Mouse (Mus musculus) midbrain, embryonic 13.5 days (tissue): ENCODE results near the gene Cntn4. TPM values are rescaled to one million over a fixed set of nuclear protein-coding genes. Genes with fewer than 3 reads are reported as not detected.

Experiments
- ATAC-seq: fragments of 200-750 bp; cut with Nextera tagmentation; 2 replicates; pipeline ENCODE4 v1.8.0; 2017; ENCODE audit warnings: mild to moderate bottlenecking, moderate TSS enrichment, moderate library complexity
- H3K27ac ChIP-seq: fragments of 300-500 bp; sonication (generic); 2 replicates; pipeline ENCODE4 v1.5.1; 2015; ENCODE audit warnings: inconsistent platforms, mild to moderate bottlenecking, moderate library complexity
- H3K27me3 ChIP-seq: fragments of 300-500 bp; sonication (generic); 2 replicates; pipeline ENCODE4 v1.6.1; 2015; ENCODE audit warnings: mild to moderate bottlenecking, inconsistent platforms
- H3K36me3 ChIP-seq: fragments of 300-500 bp; sonication (generic); 2 replicates; pipeline ENCODE4 v1.6.1; 2015; ENCODE audit warnings: mild to moderate bottlenecking, inconsistent platforms
- H3K4me1 ChIP-seq: fragments of 300-500 bp; sonication (generic); replicated peaks from 2 replicates; pipeline ENCODE4 v1.6.1; 2015; ENCODE audit warnings: inconsistent platforms
- H3K4me2 ChIP-seq: fragments of 300-500 bp; sonication (generic); replicated peaks from 2 replicates; pipeline ENCODE4 v1.6.1; 2015; ENCODE audit warnings: moderate library complexity, mild to moderate bottlenecking, inconsistent platforms
- H3K4me3 ChIP-seq: fragments of 300-500 bp; sonication (generic); replicated peaks from 2 replicates; pipeline ENCODE4 v1.5.1; 2015; ENCODE audit warnings: mild to moderate bottlenecking, inconsistent platforms
- H3K9ac ChIP-seq: fragments of 300-500 bp; sonication (generic); replicated peaks from 2 replicates; pipeline ENCODE4 v1.6.1; 2015; ENCODE audit warnings: mild to moderate bottlenecking, inconsistent platforms
- H3K9me3 ChIP-seq: fragments of 300-500 bp; sonication (generic); 2 replicates; pipeline ENCODE4 v1.6.1; 2016; ENCODE audit warnings: mild to moderate bottlenecking, inconsistent platforms
- WGBS: fragments of 180-500 bp; shearing (Covaris S2); methylation state at CpG from one replicate; pipeline ENCODE4 v1.1.7; 2015; 5-methylcytosine and 5-hydroxymethylcytosine counted together
- polyA plus RNA-seq: library from polyadenylated mRNA; unstranded; fragments of >200 nt; fragmentation: Nextera tagmentation; extraction: Ambion mirVana; gene quantifications from 2 replicates; pipeline ENCODE4 v1.2.1, GENCODE M21; 2015

Gene Cntn4
- polyA plus RNA-seq, 1 experiment from 2014 or later: 10.9 TPM

- WGBS: 79% methylated on average over 2 of the region's 2 CpGs
- H3K9ac ChIP-seq: no peak overlapping the region
- no peak for ATAC-seq
- H3K36me3 ChIP-seq: no peaks in the 10 kb centered on the region
- no peaks in the 10 kb centered on the region for H3K9me3 ChIP-seq
- no peak overlapping the region for H3K4me2 ChIP-seq
- H3K4me3 ChIP-seq: no peak overlapping the region
- H3K4me1 ChIP-seq: no peaks in the 10 kb centered on the region
- no peak overlapping the region for H3K27ac ChIP-seq
- H3K27me3 ChIP-seq: no peaks in the 10 kb centered on the region
Observed at GRCm38 (mm10) chr6:106266304-106266703, 588.8 kb downstream of the Cntn4 start.

- H3K4me1 ChIP-seq: no peaks in the 10 kb centered on the region
- H3K36me3 ChIP-seq: no peaks in the 10 kb centered on the region
- WGBS: 85% methylated on average over 4 of the region's 4 CpGs
- ATAC-seq: no peak
- H3K4me3 ChIP-seq: no peak overlapping the region
- no peaks in the 10 kb centered on the region for H3K9me3 ChIP-seq
- no peak overlapping the region for H3K9ac ChIP-seq
- no peak overlapping the region for H3K4me2 ChIP-seq
- H3K27ac ChIP-seq: no peak overlapping the region
- no peaks in the 10 kb centered on the region for H3K27me3 ChIP-seq
Observed at GRCm38 (mm10) chr6:106268723-106269122, 591.3 kb downstream of the Cntn4 start.

- Histone ChIP-seq H3K4me1 (no peaks in the 10 kb centered on the region), H3K27me3 (no peaks in the 10 kb centered on the region), H3K36me3 (no peaks in the 10 kb centered on the region), H3K27ac (no peak overlapping the region), H3K4me2 (no peak overlapping the region), H3K4me3 (no peak overlapping the region), H3K9ac (no peak overlapping the region), H3K9me3 (no peaks in the 10 kb centered on the region)
- no peak for ATAC-seq
- 87% methylated on average over 2 of the region's 2 CpGs for WGBS
Observed at GRCm38 (mm10) chr6:106277139-106277538, 599.7 kb downstream of the Cntn4 start.

GRCm38 (mm10) chr6:106281621-106282020 is 604.2 kb downstream of the Cntn4 start:
- no peak for ATAC-seq
- WGBS: 92% methylated on average over 6 of the region's 6 CpGs
- Histone ChIP-seq H3K4me3 (no peak overlapping the region), H3K9me3 (no peaks in the 10 kb centered on the region), H3K4me1 (no peaks in the 10 kb centered on the region), H3K9ac (no peak overlapping the region), H3K27ac (no peak overlapping the region), H3K36me3 (no peaks in the 10 kb centered on the region), H3K4me2 (no peak overlapping the region), H3K27me3 (no peaks in the 10 kb centered on the region)

- Histone ChIP-seq H3K9ac (no peak overlapping the region), H3K4me3 (no peak overlapping the region), H3K27ac (no peak overlapping the region), H3K36me3 (no peaks in the 10 kb centered on the region), H3K4me2 (no peak overlapping the region), H3K4me1 (no peaks in the 10 kb centered on the region), H3K27me3 (no peaks in the 10 kb centered on the region), H3K9me3 (no peaks in the 10 kb centered on the region)
- no peak for ATAC-seq
- 66% methylated on average over 1 of the region's 1 CpGs for WGBS
Observed at GRCm38 (mm10) chr6:106283815-106284214, 606.4 kb downstream of the Cntn4 start.

- no peaks in the 10 kb centered on the region for H3K36me3 ChIP-seq
- no peak overlapping the region for H3K4me3 ChIP-seq
- H3K4me1 ChIP-seq: no peaks in the 10 kb centered on the region
- no peaks in the 10 kb centered on the region for H3K27me3 ChIP-seq
- ATAC-seq: no peak
- no peak overlapping the region for H3K4me2 ChIP-seq
- H3K9ac ChIP-seq: no peak overlapping the region
- WGBS: 79% methylated on average over 1 of the region's 1 CpGs
- H3K9me3 ChIP-seq: no peaks in the 10 kb centered on the region
- no peak overlapping the region for H3K27ac ChIP-seq
Observed at GRCm38 (mm10) chr6:106299451-106299850, 622.0 kb downstream of the Cntn4 start.

- Histone ChIP-seq H3K27ac (no peak overlapping the region), H3K4me1 (no peaks in the 10 kb centered on the region), H3K36me3 (no peaks in the 10 kb centered on the region), H3K4me3 (no peak overlapping the region), H3K9me3 (no peaks in the 10 kb centered on the region), H3K27me3 (no peaks in the 10 kb centered on the region), H3K4me2 (no peak overlapping the region), H3K9ac (no peak overlapping the region)
- 82% methylated on average over 3 of the region's 3 CpGs for WGBS
- no peak for ATAC-seq
Observed at GRCm38 (mm10) chr6:106300179-106300578, 622.7 kb downstream of the Cntn4 start.

- Histone ChIP-seq H3K4me3 (no peak overlapping the region), H3K27me3 (no peaks in the 10 kb centered on the region), H3K4me1 (no peaks in the 10 kb centered on the region), H3K4me2 (no peak overlapping the region), H3K9me3 (no peaks in the 10 kb centered on the region), H3K27ac (no peak overlapping the region), H3K9ac (no peak overlapping the region), H3K36me3 (no peaks in the 10 kb centered on the region)
- no peak for ATAC-seq
- 71% methylated on average over 4 of the region's 4 CpGs for WGBS
Observed at GRCm38 (mm10) chr6:106302435-106302834, 625.0 kb downstream of the Cntn4 start.

- Histone ChIP-seq H3K4me3 (no peak overlapping the region), H3K9ac (no peak overlapping the region), H3K9me3 (no peaks in the 10 kb centered on the region), H3K27me3 (no peaks in the 10 kb centered on the region), H3K4me2 (no peak overlapping the region), H3K36me3 (no peaks in the 10 kb centered on the region), H3K4me1 (no peaks in the 10 kb centered on the region), H3K27ac (no peak overlapping the region)
- 84% methylated on average over 1 of the region's 1 CpGs for WGBS
- ATAC-seq: no peak
Observed at GRCm38 (mm10) chr6:106328987-106329386, 651.5 kb downstream of the Cntn4 start.

GRCm38 (mm10) chr6:106329636-106330035 is 652.2 kb downstream of the Cntn4 start:
- Histone ChIP-seq H3K36me3 (no peaks in the 10 kb centered on the region), H3K27me3 (no peaks in the 10 kb centered on the region), H3K9me3 (no peaks in the 10 kb centered on the region), H3K4me1 (no peaks in the 10 kb centered on the region), H3K4me3 (no peak overlapping the region), H3K9ac (no peak overlapping the region), H3K4me2 (no peak overlapping the region), H3K27ac (no peak overlapping the region)
- 78% methylated on average over 1 of the region's 1 CpGs for WGBS
- ATAC-seq: no peak

- Histone ChIP-seq H3K27me3 (no peaks in the 10 kb centered on the region), H3K9ac (no peak overlapping the region), H3K9me3 (no peaks in the 10 kb centered on the region), H3K4me3 (no peak overlapping the region), H3K4me2 (no peak overlapping the region), H3K4me1 (peaks cover 4% of the 10 kb centered on the region; the same call in 1 of the 2 replicates), H3K27ac (no peak overlapping the region), H3K36me3 (no peaks in the 10 kb centered on the region)
- 91% methylated on average over 3 of the region's 3 CpGs for WGBS
- no peak for ATAC-seq
Observed at GRCm38 (mm10) chr6:106332466-106332865, 655.0 kb downstream of the Cntn4 start.

GRCm38 (mm10) chr6:106332933-106333332 is 655.5 kb downstream of the Cntn4 start:
- H3K4me2 ChIP-seq: no peak overlapping the region
- H3K27me3 ChIP-seq: no peaks in the 10 kb centered on the region
- H3K36me3 ChIP-seq: no peaks in the 10 kb centered on the region
- WGBS: 88% methylated on average over 1 of the region's 1 CpGs
- H3K4me3 ChIP-seq: no peak overlapping the region
- no peaks in the 10 kb centered on the region for H3K9me3 ChIP-seq
- peaks cover 4% of the 10 kb centered on the region; the same call in 1 of the 2 replicates for H3K4me1 ChIP-seq
- ATAC-seq: no peak
- H3K27ac ChIP-seq: no peak overlapping the region
- no peak overlapping the region for H3K9ac ChIP-seq

- H3K4me1 ChIP-seq: peaks cover 4% of the 10 kb centered on the region; the same call in 1 of the 2 replicates
- H3K27ac ChIP-seq: no peak overlapping the region
- no peaks in the 10 kb centered on the region for H3K9me3 ChIP-seq
- no peak for ATAC-seq
- no peak overlapping the region for H3K9ac ChIP-seq
- no peaks in the 10 kb centered on the region for H3K36me3 ChIP-seq
- 29% methylated on average over 1 of the region's 1 CpGs for WGBS
- H3K4me3 ChIP-seq: no peak overlapping the region
- H3K4me2 ChIP-seq: no peak overlapping the region
- no peaks in the 10 kb centered on the region for H3K27me3 ChIP-seq
Observed at GRCm38 (mm10) chr6:106335066-106335465, 657.6 kb downstream of the Cntn4 start.
